Mouse (Mus musculus) forebrain, embryonic 11.5 days (tissue): ENCODE measurements around the gene Kmt2a. TPM values are rescaled to one million over a fixed set of nuclear protein-coding genes. Genes with fewer than 3 reads are reported as not detected.

ENCODE experiments used
- ATAC-seq: fragments of 200-750 bp; cut with Nextera tagmentation; replicated peaks from 2 replicates; pipeline ENCODE4 v1.8.0; 2017; ENCODE audit warnings: moderate TSS enrichment; ENCODE audit not compliant: low FRiP score
- DNase-seq: peaks from one replicate; pipeline ENCODE4 v3.0.0-alpha.2; 2017; ENCODE audit warnings: low spot score
- H3K27ac ChIP-seq: fragments of 300-500 bp; sonication (generic); 2 replicates; pipeline ENCODE4 v1.5.1; 2014; ENCODE audit warnings: low read depth, low read length
- H3K27me3 ChIP-seq: fragments of 300-500 bp; sonication (generic); 2 replicates; pipeline ENCODE4 v1.6.1; 2014; ENCODE audit warnings: mild to moderate bottlenecking, low read length, mixed read lengths; ENCODE audit not compliant: control insufficient read depth, insufficient read depth
- H3K36me3 ChIP-seq: fragments of 300-500 bp; sonication (generic); 2 replicates; pipeline ENCODE4 v1.6.1; 2014; ENCODE audit warnings: mild to moderate bottlenecking, low read length, moderate library complexity, mixed read lengths; ENCODE audit not compliant: control insufficient read depth, insufficient read depth
- H3K4me1 ChIP-seq: fragments of 300-500 bp; sonication (generic); replicated peaks from 2 replicates; pipeline ENCODE4 v1.6.1; 2014; ENCODE audit warnings: low read length, mixed read lengths; ENCODE audit not compliant: control insufficient read depth, insufficient read depth
- H3K4me2 ChIP-seq: fragments of 300-500 bp; sonication (generic); 2 replicates; pipeline ENCODE4 v1.6.1; 2014; ENCODE audit warnings: low read depth, mild to moderate bottlenecking, low read length, moderate library complexity, mixed read lengths; ENCODE audit not compliant: severe bottlenecking
- H3K4me3 ChIP-seq: fragments of 300-500 bp; sonication (generic); 2 replicates; pipeline ENCODE4 v1.5.1; 2014; ENCODE audit warnings: low read depth, low read length
- H3K9ac ChIP-seq: fragments of 300-500 bp; sonication (generic); 2 replicates; pipeline ENCODE4 v1.6.1; 2014; ENCODE audit warnings: low read length
- H3K9me3 ChIP-seq: fragments of 300-500 bp; sonication (generic); 2 replicates; pipeline ENCODE4 v1.6.1; 2016; ENCODE audit warnings: low read length, mixed read lengths; ENCODE audit not compliant: control insufficient read depth
- WGBS: fragments of 180-500 bp; shearing (Covaris S2); extraction: QIAGEN DNeasy Blood & Tissue Kit; methylation state at CpG from one replicate; pipeline ENCODE4 v1.1.7; 2014; 5-methylcytosine and 5-hydroxymethylcytosine counted together
- polyA plus RNA-seq: library from polyadenylated mRNA; unstranded; fragments of >200 nt; fragmentation: Nextera tagmentation; extraction: Ambion mirVana; gene quantifications from 2 replicates; pipeline ENCODE4 v1.2.1, GENCODE M21; 2014

The Kmt2a gene
- polyA plus RNA-seq, 1 experiment from 2014 or later = 23.2 TPM

DNA sequence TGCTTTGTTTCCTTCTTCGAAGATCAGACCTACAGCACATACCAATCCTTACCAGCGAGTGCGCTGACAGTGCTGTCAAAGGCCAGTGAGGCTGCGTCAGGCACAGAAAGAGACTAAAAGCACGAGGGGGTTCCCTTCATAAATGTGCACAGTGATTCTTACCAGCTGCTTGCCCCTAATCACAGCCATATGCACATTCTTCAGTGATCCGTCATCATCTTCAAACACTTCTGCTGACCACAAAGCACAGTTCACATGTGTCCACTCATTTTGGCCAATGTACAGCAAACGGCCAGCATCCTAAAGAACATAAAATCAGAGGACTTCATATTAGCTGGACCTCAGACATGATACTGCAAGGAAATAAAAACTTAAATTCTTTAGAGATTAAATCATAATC, 54.4 kb downstream of the Kmt2a start:
- WGBS = 85% methylated on average over 7 of the region's 7 CpGs
- H3K36me3 ChIP-seq = peaks cover 44% of the 10 kb centered on the region

DNA sequence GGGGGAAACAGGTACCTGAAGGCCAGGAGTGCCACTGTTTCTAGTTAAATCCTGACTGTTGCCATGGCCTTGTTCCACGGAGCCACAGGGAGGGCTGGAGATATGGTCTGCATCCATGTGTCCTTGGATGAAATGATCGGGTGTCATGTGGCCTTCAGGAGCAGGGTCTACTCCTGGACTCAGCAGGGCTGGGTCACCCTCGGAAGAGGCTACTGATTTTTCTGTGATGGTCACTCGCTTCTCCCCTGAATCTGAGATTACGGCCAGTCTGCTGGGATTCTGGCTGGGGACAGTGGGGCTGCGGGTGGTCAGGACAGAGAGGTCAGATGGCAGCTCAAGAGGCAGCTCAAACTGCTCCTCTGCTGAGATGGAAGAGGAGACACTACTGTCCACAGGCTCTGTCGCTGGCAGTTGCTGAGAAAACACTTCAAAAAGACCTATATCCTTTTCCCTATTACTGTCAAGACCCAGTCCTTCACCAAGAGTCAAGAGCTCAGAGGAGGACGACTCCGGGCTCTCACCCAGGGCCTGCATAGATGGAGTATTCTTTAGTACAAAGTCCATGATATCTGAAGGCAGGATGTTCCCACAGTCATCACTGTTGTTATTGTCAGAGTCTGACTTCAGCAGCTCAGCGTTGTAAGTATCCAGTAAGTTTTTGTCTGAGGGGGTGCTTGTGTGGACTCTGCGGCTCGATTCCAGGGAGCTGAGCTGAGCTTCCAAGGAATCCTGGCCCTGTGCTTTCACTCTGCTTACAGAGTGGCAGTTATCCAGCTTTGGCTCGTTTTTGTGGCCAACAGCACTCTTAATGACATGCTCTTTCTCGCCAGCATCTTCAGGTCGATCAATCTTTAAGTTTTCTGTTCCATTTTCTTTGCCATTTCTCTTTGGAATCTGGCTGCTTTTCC, 60.9 kb downstream of the Kmt2a start:
- ATAC-seq = no peak
- H3K4me2 ChIP-seq = no peak overlapping the region
- no peak for DNase-seq
- no peaks in the 10 kb centered on the region for H3K4me1 ChIP-seq
- H3K27ac ChIP-seq = no peak overlapping the region
- H3K9ac ChIP-seq = no peak overlapping the region
- H3K36me3 ChIP-seq = peaks cover 54% of the 10 kb centered on the region
- H3K9me3 ChIP-seq = no peaks in the 10 kb centered on the region
- 92% methylated on average over 15 of the region's 15 CpGs for WGBS
- H3K27me3 ChIP-seq = no peaks in the 10 kb centered on the region
- H3K4me3 ChIP-seq = no peak overlapping the region

More for the DNA sequence above, 54.4 kb downstream of the Kmt2a start:
- no peaks in the 10 kb centered on the region for H3K9me3 ChIP-seq
- no peak for DNase-seq
- H3K9ac ChIP-seq = no peak overlapping the region
- no peak overlapping the region for H3K4me2 ChIP-seq
- no peak overlapping the region for H3K4me3 ChIP-seq
- no peak for ATAC-seq
- H3K27ac ChIP-seq = no peak overlapping the region
- H3K27me3 ChIP-seq = no peaks in the 10 kb centered on the region
- no peaks in the 10 kb centered on the region for H3K4me1 ChIP-seq

DNA sequence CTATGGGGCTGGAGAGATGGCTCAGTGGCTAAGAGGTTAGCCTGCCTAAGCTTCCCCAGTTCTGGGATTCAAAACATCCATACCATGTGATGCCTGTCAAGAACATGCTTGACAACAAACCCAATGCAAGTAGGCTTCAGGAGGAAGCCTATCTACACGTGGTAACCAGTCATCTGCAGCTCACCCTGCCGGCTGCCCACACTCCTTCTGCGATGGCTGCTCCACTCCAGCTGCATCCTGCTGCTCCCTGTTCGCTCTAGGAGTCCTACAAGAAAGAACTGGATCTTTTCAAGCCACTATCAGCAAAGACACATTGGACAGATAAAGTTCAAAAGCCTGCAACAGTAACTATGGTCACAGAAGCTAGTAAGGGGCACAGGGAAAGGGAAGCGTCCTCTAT, 63.6 kb downstream of the Kmt2a start:
- H3K27me3 ChIP-seq = no peaks in the 10 kb centered on the region
- H3K9me3 ChIP-seq = no peaks in the 10 kb centered on the region
- no peaks in the 10 kb centered on the region for H3K4me1 ChIP-seq
- no peak overlapping the region for H3K27ac ChIP-seq
- peaks cover 49% of the 10 kb centered on the region for H3K36me3 ChIP-seq
- H3K9ac ChIP-seq = no peak overlapping the region
- ATAC-seq (no peak), DNase-seq (no peak)
- H3K4me3 ChIP-seq = no peak overlapping the region
- 87% methylated on average over 5 of the region's 5 CpGs for WGBS
- H3K4me2 ChIP-seq = no peak overlapping the region

DNA sequence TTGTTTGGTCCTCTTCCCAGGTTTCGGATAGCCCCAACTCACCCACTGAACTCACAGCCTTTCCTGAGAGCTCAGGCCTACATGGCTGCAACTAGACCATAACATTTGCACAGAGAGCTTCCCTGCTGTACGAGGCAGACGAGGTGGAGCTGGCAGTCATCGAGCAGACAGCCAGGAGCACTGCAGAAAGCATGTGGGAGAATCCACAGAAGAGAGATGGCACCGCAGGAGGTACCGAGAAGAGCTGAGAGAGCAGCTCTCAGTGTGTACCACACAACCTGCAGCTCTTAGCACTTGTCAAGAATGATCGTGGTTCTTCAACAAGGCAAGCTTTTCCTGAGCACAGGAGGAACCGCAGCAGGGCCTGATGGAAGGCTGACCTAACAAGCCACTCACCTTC, 66.9 kb downstream of the Kmt2a start:
- Histone ChIP-seq H3K27ac (no peak overlapping the region), H3K4me2 (no peak overlapping the region), H3K9me3 (no peaks in the 10 kb centered on the region), H3K4me3 (no peak overlapping the region), H3K36me3 (peaks cover 34% of the 10 kb centered on the region), H3K4me1 (no peaks in the 10 kb centered on the region), H3K27me3 (no peaks in the 10 kb centered on the region), H3K9ac (no peak overlapping the region)
- 95% methylated on average over 8 of the region's 8 CpGs for WGBS
- ATAC-seq (no peak), DNase-seq (no peak)

DNA sequence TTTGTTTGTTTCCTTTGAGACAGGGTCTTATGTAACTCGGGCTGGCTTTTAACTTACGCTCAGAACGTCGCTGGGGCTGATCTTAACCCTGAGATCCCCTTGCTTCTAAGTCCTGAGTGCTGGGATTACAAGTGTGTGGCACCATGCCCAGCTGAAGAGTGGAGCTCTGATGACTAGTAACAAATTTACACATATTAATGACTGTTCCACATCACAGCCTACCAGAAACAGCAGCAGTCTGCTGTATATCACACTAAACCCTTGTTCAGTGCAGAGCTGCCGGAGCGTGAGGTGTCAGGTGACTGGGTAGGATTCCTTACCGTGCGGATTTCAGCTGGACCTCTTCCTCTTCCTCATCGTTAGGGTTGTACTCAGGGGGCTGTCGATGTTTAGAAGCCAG, 70.8 kb downstream of the Kmt2a start:
- ATAC-seq (no peak), DNase-seq (no peak)
- no peaks in the 10 kb centered on the region for H3K27me3 ChIP-seq
- no peak overlapping the region for H3K4me3 ChIP-seq
- no peak overlapping the region for H3K27ac ChIP-seq
- H3K4me2 ChIP-seq = no peak overlapping the region
- H3K9ac ChIP-seq = no peak overlapping the region
- no peaks in the 10 kb centered on the region for H3K9me3 ChIP-seq
- 90% methylated on average over 10 of the region's 10 CpGs for WGBS
- peaks cover 21% of the 10 kb centered on the region for H3K36me3 ChIP-seq
- no peaks in the 10 kb centered on the region for H3K4me1 ChIP-seq

DNA sequence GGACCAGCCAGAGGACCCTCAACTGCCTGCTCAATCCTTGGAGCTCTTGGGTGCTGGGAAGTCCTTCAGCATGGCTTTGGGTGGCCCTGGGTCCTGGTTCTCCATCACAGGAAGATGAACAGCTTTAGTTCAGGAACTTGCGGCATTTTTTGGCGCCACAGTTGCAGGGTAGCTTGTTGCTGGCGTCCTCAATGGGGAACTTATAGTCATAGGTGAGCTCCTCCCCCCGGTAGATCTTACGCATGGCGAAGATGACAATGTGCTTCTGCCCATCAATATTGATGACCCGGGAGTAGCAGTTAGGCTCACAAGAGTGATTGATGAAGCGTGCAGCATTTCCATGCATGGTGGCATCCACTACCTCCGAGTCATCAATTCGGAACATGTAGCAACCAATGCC, 73.3 kb downstream of the Kmt2a start:
- no peaks in the 10 kb centered on the region for H3K4me1 ChIP-seq
- no peaks in the 10 kb centered on the region for H3K9me3 ChIP-seq
- H3K9ac ChIP-seq = no peak overlapping the region
- H3K27me3 ChIP-seq = no peaks in the 10 kb centered on the region
- ATAC-seq = no peak
- H3K36me3 ChIP-seq = peaks cover 12% of the 10 kb centered on the region
- no peak for DNase-seq
- WGBS = 96% methylated on average over 10 of the region's 10 CpGs
- H3K4me3 ChIP-seq = no peak overlapping the region
- no peak overlapping the region for H3K4me2 ChIP-seq
- H3K27ac ChIP-seq = no peak overlapping the region

DNA sequence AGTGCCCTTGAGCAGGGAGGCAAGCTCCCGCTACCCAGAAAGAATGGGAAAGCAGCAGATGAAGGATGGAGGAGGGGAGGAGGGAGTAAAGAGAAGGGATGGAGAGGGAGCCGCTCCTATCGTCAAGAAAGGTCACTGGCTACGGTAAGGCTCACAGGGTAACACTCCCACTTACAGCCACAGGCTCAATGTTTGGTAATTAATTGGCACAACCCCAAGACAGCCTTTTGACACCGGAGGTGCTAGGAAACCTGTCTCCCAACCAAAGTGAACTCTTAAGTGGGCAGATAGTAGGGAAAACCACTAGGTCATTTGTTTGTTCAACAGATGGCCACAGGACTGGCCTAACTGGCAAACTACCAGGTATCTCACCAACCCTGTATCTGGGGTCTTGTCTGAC, 74.0 kb downstream of the Kmt2a start:
- DNase-seq = no peak
- Histone ChIP-seq H3K9me3 (no peaks in the 10 kb centered on the region), H3K27me3 (no peaks in the 10 kb centered on the region), H3K4me2 (no peak overlapping the region), H3K4me3 (no peak overlapping the region), H3K27ac (no peak overlapping the region), H3K36me3 (peaks cover 12% of the 10 kb centered on the region), H3K9ac (no peak overlapping the region), H3K4me1 (no peaks in the 10 kb centered on the region)
- ATAC-seq = no peak
- WGBS = 77% methylated on average over 5 of the region's 5 CpGs

DNA sequence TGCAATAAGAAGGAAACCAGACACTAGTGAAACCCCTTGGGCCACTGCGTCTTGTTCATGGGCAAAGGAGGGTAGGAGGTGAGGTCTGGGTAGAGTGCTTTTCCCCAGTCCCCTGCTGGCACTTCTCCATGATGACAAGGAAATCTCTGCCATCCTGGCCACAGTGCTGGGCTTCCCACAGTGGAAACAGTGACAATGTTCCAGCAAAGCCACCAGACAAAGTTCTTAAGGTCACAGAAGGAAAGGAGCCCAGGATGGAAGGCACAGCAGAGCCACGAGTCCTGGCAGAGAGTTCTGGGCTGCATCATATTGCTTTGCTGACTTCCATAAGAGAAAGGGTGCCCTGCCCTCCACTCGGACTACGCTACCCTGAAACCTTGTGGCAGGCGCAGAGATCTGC, 75.6 kb downstream of the Kmt2a start:
- 94% methylated on average over 5 of the region's 5 CpGs for WGBS
- no peak overlapping the region for H3K9ac ChIP-seq
- ATAC-seq (no peak), DNase-seq (no peak)
- H3K9me3 ChIP-seq = no peaks in the 10 kb centered on the region
- H3K27me3 ChIP-seq = no peaks in the 10 kb centered on the region
- no peak overlapping the region for H3K4me2 ChIP-seq
- H3K36me3 ChIP-seq = peaks cover 12% of the 10 kb centered on the region
- no peak overlapping the region for H3K4me3 ChIP-seq
- no peaks in the 10 kb centered on the region for H3K4me1 ChIP-seq
- H3K27ac ChIP-seq = no peak overlapping the region

DNA sequence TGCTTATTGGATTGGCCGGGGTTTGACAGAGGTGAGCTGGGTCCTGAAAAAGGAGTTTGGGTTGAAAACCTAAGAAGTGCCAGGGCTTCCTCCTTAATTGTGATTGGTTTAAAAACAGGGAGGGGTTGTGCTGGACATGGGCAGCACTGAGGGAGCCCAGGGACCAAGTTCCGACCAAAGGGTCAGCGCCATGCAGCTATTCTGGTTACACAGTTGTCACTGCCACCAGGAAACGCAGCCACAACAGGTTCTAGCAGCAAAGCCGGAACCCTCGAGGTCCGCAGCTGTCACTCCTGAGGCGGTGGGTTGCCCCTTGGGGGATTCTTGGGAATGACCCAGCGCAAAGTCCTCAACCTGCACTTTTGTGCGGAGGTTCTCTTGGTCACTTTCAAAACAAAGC, 76.4 kb downstream of the Kmt2a start:
- Histone ChIP-seq H3K36me3 (peaks cover 7% of the 10 kb centered on the region), H3K27me3 (no peaks in the 10 kb centered on the region), H3K4me3 (no peak overlapping the region), H3K9ac (no peak overlapping the region), H3K9me3 (no peaks in the 10 kb centered on the region), H3K27ac (no peak overlapping the region), H3K4me1 (peaks cover 4% of the 10 kb centered on the region; the same call in 1 of the 2 replicates), H3K4me2 (no peak overlapping the region)
- ATAC-seq = no peak
- WGBS = 89% methylated on average over 10 of the region's 10 CpGs
- DNase-seq = no peak
